In the genomic region with DNA sequence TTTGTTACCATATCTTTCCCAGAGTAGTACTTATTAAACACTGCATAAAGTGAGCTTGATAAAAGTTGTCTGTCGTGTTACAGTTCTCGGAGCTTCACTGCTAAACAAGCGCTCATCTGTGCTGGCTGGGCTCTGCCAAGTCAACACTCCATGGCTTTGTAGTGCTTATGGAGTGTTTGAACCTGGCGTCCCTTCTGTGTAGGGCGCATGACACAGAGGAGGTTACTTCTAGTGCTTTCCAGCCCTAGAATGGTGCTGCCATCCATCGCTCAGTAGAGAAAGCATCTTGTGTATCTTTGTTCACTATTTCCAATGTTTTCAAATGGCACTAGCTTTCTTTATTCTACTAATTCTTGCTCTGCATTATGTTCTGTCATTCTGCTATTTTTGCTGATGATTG, we compare ENCODE assay signal across 19 mouse cellular contexts. TPM values are rescaled to one million over a fixed set of nuclear protein-coding genes. Genes with fewer than 3 reads are reported as not detected.
"Had no signal": no experiment of that assay in that cellular context is flagged by ENCODE, and none has a peak within 500 bp of the region (broad histone marks: within the 10 kb centered on the region; RNA-seq: fewer than 3 reads in every experiment).

No protein-coding gene starts in this region.

- H3K27ac ChIP-seq: midbrain, embryonic 12.5 days; neural tube, embryonic 13.5 days; neural tube, embryonic 15.5 days had no signal

- H3K9me3 ChIP-seq: midbrain, embryonic 12.5 days; neural tube, embryonic 13.5 days; neural tube, embryonic 15.5 days had no signal

- H3K9ac ChIP-seq: lung, embryonic 14.5 days; midbrain, embryonic 12.5 days; neural tube, embryonic 13.5 days; neural tube, embryonic 15.5 days had no signal

- H3K4me3 ChIP-seq: midbrain, embryonic 12.5 days; myocyte; neural tube, embryonic 13.5 days; neural tube, embryonic 15.5 days had no signal

- H3K4me1 ChIP-seq: midbrain, embryonic 12.5 days; neural tube, embryonic 13.5 days; neural tube, embryonic 15.5 days had no signal

- DNase-seq: lung, adult 18-20 months; lung, embryonic 14.5 days; lung, postnatal 10 days; lung, postnatal 4 days; midbrain, embryonic 14.5 days; retina, postnatal 1 day; right cerebral cortex, adult 18-20 months; right cerebral cortex, postnatal 25 days; right cerebral cortex, postnatal 4 days; spleen, adult 18-20 months; thymus, adult 18-20 months; thymus, postnatal 14 days; thymus, postnatal 36 days had no signal

- H3K36me3 ChIP-seq: midbrain, embryonic 12.5 days; neural tube, embryonic 13.5 days; neural tube, embryonic 15.5 days had no signal

RNA-seq across cellular contexts. Expression of a gene that starts 39.5 kb away (rescaled TPM):
- total RNA-seq: megakaryocyte, adult 5-6 weeks; megakaryocyte-erythroid progenitor cell, adult 5-6 weeks had no signal
